Mouse (Mus musculus): ENCODE measurements at regions not wholly inside any gene's neighbourhood (a gene's known extent, or its start where the extent isn't known, plus 50 kb on each side); places are given as distances from the start of the nearest gene placed in this dataset.
A peak's percentile ranks its signal among the peaks of the same experiment; 100 is the strongest.

GRCm38 (mm10) chr2:131801212-131801611, 58.3 kb downstream of the Erv3 start:
- no peak for DNase-seq (ENCODE audit: low spot score in 2 of 2)

DNA sequence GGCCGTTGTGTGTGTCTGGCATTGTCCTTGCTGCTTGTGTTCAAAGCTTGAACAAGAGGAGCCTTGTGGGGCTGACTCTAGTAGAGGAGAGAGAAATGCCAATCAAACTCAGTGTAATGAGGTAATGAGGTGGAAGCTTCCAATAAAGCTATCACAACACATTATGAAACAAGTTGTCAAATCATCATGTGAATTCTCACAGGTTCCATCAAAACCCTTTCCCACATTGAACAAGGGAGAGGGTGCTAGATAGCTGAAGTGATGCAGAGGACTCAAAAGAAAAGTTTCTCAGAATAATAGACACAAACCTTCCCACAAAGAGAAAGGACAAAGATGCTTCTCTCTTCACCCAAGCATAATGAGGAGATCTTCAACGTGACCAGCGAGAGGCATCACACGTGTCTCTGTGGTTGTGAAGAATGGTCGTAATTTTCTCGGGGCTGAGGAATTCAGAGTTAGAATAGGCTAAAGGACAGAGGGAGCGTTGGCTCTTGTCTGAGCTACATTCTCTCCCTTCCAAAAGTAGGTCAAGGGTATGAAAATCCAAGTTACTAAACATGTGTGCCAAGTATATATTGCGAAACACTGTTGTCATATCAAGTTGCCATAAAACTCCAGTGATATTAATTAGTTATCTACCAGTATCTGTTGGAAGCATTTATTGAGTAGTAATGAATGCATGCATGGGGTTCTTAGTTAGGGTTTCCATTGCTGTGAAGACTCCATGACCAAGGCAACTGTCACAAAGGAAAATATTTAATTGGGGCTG, 59.2 kb downstream of the Erv3 start:
- DNase-seq (ENCODE audit: low spot score in 2 of 2), result no peak

GRCm38 (mm10) chr2:131799486-131799885, 60.1 kb downstream of the Erv3 start:
- DNase-seq (ENCODE audit: low spot score in 2 of 2), result no peak

- DNase-seq (ENCODE audit: low spot score in 2 of 2), result no peak
Measured at GRCm38 (mm10) chr2:131797001-131797693, 62.4 kb downstream of the Erv3 start.

- no peak for DNase-seq (ENCODE audit: low spot score in 2 of 2)
Measured at GRCm38 (mm10) chr2:131775381-131775780, 84.2 kb downstream of the Erv3 start.

DNA sequence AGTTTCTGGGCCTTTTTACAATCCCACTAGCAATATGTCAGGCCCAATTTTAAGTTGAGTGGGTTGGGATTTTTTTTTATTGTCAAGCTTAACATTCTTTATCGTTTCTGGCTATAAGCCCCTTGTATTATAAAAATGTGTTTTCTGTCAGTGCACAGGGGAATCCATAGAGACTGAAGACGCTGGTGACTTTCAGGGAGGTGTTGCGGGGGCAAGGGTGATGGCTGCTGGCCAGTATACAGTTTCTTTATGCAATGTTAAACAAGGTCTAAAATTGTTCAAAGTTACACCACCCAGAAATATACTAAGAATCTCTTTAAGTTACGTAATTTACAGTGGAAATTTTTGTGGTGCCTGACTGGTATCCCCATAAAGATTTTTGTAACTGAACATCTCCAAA, 85.9 kb downstream of the Erv3 start:
- DNase-seq (ENCODE audit: low spot score in 2 of 2), result no peak

- DNase-seq (ENCODE audit: low spot score in 2 of 2), result no peak
Measured at GRCm38 (mm10) chr2:131772163-131772562, 87.4 kb downstream of the Erv3 start.

- DNase-seq (ENCODE audit: low spot score in 2 of 2), result peak; percentile 53 to 75
Measured at GRCm38 (mm10) chr2:131770852-131771251, 88.7 kb downstream of the Erv3 start.

GRCm38 (mm10) chr2:131769656-131770210, 89.8 kb downstream of the Erv3 start:
- no peak for DNase-seq (ENCODE audit: low spot score in 2 of 2)

GRCm38 (mm10) chr2:131766500-131766899, 93.0 kb downstream of the Erv3 start:
- no peak for DNase-seq (ENCODE audit: low spot score in 2 of 2)

- no peak for DNase-seq (ENCODE audit: low spot score in 2 of 2)
Measured at GRCm38 (mm10) chr2:131761507-131761906, 98.0 kb downstream of the Erv3 start.

DNA sequence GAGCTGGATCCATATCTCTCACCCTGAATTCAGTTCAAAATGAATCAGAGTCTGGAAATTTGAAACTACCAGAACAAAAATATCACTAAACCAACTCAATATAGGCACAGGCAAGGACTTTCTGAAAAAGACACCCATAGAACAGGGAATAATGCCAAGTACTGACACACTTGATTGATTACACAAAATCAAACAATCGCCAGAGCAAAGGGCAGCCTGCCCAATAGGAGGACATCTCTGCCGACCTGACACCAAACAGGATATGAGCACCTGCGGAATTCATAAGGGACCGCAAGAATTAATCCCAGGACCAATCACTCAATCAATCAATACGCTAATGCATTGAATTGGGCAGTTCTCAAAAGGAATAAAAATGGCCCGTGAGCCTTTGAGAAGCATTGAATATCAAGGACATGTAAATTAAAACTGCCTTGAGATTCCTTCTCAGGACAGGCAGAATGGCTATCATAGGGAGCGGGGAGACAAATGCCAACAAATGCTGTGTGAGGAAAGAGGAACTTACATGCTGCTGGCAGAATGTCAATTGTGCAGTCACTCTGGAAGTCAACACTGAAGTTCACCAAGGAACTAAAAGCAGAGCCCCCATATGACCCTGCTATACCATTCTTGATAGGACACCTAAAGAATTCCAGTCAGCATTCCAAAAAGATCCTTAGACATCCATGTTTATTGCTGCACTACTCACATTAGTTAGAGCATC, 102.2 kb downstream of the Erv3 start:
- no peak for DNase-seq (ENCODE audit: low spot score in 2 of 2)

DNA sequence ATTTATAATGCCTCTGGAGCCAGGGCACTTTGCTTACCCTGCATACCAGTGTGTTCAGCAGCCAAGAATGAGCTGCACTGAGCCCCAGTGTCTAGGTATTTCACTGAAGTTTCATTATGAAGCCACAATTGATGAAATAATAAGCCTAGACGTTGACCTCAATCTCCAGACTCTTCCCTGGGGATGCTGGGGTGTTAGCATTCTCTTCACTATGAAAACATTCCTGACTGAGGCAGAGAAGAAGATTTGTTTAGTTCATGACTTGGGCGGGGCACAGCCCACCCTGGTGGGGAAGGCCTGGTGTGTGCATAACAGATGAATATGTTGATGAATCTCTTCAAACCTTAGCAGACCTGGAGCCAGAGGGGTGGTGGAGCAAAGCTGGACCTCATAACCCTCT, 104.4 kb downstream of the Erv3 start:
- no peak for DNase-seq (ENCODE audit: low spot score in 2 of 2)

DNA sequence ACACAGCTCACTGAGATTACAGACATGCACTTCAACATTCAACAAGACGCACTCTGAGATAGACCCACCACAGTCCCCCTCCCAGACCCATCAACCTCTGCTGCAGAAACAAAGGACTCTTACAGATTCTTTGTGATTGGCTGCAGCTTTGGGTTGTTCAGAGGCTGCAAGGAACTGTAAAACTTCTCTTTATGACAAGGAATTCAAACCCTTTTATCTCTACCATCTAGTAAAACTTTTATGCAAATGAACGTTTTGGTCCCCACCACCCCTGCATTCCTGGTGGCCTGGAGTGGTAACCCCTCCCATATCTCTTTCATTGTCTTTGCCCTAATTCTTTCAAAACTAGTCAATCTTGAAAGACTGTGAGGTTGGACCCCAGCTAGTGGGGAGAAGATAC, 106.1 kb downstream of the Erv3 start:
- DNase-seq (ENCODE audit: low spot score in 2 of 2), result no peak

DNA sequence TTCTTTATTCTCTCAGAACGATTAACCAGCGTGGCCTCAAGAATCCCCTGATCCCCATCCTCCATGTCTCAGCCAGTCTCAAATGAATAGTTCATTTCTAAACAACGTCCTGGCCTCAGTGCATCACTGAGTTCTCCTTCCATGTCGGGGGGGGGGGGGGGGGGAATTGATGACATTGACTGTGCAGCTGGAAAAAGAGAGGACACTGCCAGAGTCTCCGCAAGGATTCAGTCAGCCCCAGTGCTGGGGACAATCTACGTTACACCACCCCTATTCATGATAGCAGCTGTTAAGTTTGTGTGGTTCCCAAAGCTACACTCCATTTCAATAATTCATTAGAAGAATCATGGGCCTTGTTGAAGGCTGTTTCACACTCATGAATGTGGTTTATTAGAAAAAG, 108.9 kb downstream of the Erv3 start:
- no peak for DNase-seq (ENCODE audit: low spot score in 2 of 2)

GRCm38 (mm10) chr2:131750206-131750605, 109.3 kb downstream of the Erv3 start:
- no peak for DNase-seq (ENCODE audit: low spot score in 2 of 2)

- no peak for DNase-seq (ENCODE audit: low spot score in 2 of 2)
Measured at GRCm38 (mm10) chr2:131749746-131750145, 109.8 kb downstream of the Erv3 start.

DNA sequence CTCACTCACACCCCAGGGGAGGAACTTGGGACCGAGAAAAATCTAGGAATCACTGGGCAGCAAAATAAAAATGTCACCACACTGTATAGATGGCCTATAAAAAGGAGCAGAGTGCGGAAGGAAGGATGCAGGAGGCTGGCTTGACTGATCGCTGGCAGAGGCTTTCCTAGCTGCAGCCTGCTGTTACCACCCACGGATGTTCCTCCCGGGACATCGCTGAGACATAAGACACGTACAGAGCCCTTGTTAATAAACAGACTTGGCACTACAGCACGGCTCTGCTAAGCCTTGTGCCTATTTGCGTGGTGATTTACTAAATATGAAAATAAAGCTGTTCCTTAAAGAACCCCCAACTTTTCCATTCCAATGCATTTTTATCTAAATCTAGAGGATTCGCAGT, 110.8 kb downstream of the Erv3 start:
- peak; percentile 77 to 81 for DNase-seq (ENCODE audit: low spot score in 2 of 2)

DNA sequence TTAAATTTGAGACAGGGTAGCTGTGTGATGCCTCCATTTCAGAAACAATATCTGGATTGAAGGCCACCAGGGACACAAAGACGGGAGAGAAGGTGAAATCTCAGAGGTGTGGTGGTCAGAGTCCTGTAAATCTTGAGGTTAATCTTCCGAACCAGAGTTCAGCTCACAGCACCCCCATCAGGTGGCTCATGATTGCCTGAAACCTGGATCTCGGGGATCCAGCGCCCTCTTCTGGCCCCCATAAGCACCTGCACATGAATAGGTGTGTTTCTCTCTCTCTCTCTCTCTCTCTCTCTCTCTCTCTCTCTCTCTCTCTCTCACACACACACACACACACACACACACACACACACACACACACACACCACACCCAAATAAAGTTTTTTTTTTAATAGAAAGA, 111.8 kb downstream of the Erv3 start:
- DNase-seq (ENCODE audit: low spot score in 2 of 2), result no peak

GRCm38 (mm10) chr2:131745381-131745895, 114.1 kb downstream of the Erv3 start:
- no peak for DNase-seq (ENCODE audit: low spot score in 2 of 2)

GRCm38 (mm10) chr2:131744957-131745356, 114.6 kb downstream of the Erv3 start:
- no peak for DNase-seq (ENCODE audit: low spot score in 2 of 2)

GRCm38 (mm10) chr2:131740456-131740855, 119.1 kb downstream of the Erv3 start:
- peak; percentile 60 to 74 for DNase-seq (ENCODE audit: low spot score in 2 of 2)
